Mouse (Mus musculus) liver, adult 2 months (tissue): ENCODE measurements around the gene Cryzl1.

Experiments
- CTCF ChIP-seq: fragments of 200-500 bp; IDR thresholded peaks from 2 replicates; pipeline ENCODE4 v1.5.1; 2011; ENCODE audit warnings: low read depth, low read length, control low read depth
- POLR2A ChIP-seq: fragments of 200-500 bp; IDR thresholded peaks from 2 replicates; pipeline ENCODE4 v1.6.1; 2011; ENCODE audit warnings: low read length, control low read depth; ENCODE audit not compliant: insufficient read depth; ENCODE audit errors: extremely low read depth

DNA sequence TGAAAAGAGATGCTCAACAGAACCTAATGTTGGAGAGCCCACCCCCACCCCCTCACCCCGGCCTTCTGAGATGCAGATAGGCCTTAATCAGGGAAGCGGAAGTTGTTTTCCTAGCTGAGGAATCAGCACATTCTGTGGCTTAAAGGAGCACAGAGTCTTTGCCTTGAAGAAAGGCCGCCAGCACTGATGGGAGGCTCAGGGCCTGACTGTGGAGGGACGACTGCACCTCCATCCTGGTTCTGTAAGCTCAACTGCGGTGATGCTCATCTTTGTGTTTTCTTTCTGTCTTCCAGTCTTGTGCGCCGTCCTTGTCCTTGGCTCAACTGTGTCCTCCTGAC is 12.1 kb upstream of the Cryzl1 start:
- TF ChIP-seq CTCF (no peak), POLR2A (no peak)
